Mouse (Mus musculus) embryonic facial prominence, embryonic 11.5 days (tissue): ENCODE measurements around the gene Wrap53. TPM values are rescaled to one million over a fixed set of nuclear protein-coding genes. Genes with fewer than 3 reads are reported as not detected.

Source experiments
- ATAC-seq: fragments of 200-750 bp; cut with Nextera tagmentation; replicated peaks from 2 replicates; pipeline ENCODE4 v1.8.0; 2017; ENCODE audit warnings: low read depth; ENCODE audit not compliant: insufficient number of reproducible peaks, low FRiP score, low TSS enrichment
- DNase-seq: peaks from one replicate; pipeline ENCODE4 v3.0.0-alpha.2; 2015; ENCODE audit warnings: low spot score
- H3K27ac ChIP-seq: fragments of 300-500 bp; sonication (generic); replicated peaks from 2 replicates; pipeline ENCODE4 v1.5.1; 2014; ENCODE audit warnings: mild to moderate bottlenecking, low read depth, low read length, control low read depth
- H3K27me3 ChIP-seq: fragments of 300-500 bp; sonication (generic); 2 replicates; pipeline ENCODE4 v1.6.1; 2014; ENCODE audit warnings: mild to moderate bottlenecking, low read length, moderate library complexity, mixed read lengths; ENCODE audit not compliant: control insufficient read depth, insufficient read depth
- H3K36me3 ChIP-seq: fragments of 300-500 bp; sonication (generic); replicated peaks from 2 replicates; pipeline ENCODE4 v1.6.1; 2014; ENCODE audit warnings: low read depth, mild to moderate bottlenecking, low read length, moderate library complexity, mixed read lengths; ENCODE audit not compliant: control insufficient read depth, insufficient read depth
- H3K4me1 ChIP-seq: fragments of 300-500 bp; sonication (generic); 2 replicates; pipeline ENCODE4 v1.6.1; 2014; ENCODE audit warnings: low read length, mixed read lengths; ENCODE audit not compliant: control insufficient read depth, insufficient read depth
- H3K4me2 ChIP-seq: fragments of 300-500 bp; sonication (generic); 2 replicates; pipeline ENCODE4 v1.6.1; 2014; ENCODE audit warnings: low read depth, mild to moderate bottlenecking, control low read depth, low read length, moderate library complexity
- H3K4me3 ChIP-seq: fragments of 300-500 bp; sonication (generic); 2 replicates; pipeline ENCODE4 v1.5.1; 2014; ENCODE audit warnings: low read depth, low read length, control low read depth
- H3K9ac ChIP-seq: fragments of 300-500 bp; sonication (generic); replicated peaks from 2 replicates; pipeline ENCODE4 v1.6.1; 2014; ENCODE audit warnings: mild to moderate bottlenecking, control low read depth, low read length
- H3K9me3 ChIP-seq: fragments of 300-500 bp; sonication (generic); replicated peaks from 2 replicates; pipeline ENCODE4 v1.6.1; 2016; ENCODE audit warnings: mild to moderate bottlenecking, low read length, inconsistent platforms, mixed read lengths; ENCODE audit not compliant: control insufficient read depth
- WGBS: fragments of 180-500 bp; shearing (Covaris S2); extraction: QIAGEN DNeasy Blood & Tissue Kit; methylation state at CpG from one replicate; pipeline ENCODE4 v1.1.7; 2014; 5-methylcytosine and 5-hydroxymethylcytosine counted together
- polyA plus RNA-seq: library from polyadenylated mRNA; unstranded; fragments of >200 nt; fragmentation: Nextera tagmentation; extraction: Ambion mirVana; gene quantifications from 2 replicates; pipeline ENCODE4 v1.2.1, GENCODE M21; 2014

Wrap53 gene
- polyA plus RNA-seq, 1 experiment from 2014 or later = 40.2 TPM

DNA sequence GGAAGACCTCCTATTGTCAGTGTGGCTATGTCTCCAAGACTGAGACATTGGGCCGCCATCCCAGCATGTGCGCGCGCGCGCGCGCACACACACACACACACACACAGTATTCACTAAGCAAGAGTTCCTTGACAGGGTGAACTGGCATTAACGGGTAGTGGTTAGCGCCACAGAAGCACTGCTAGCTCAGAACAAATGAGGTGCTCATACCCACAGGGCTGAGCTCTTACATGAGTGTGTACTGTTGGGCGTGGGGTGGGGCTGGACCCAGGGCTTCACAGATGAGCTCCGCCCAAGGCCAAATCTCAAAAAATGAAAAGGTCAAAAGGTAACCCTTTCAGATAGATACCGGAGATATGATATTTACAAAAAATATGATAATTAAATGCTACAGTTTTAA lies 4.9 kb upstream of the Wrap53 start:
- no peak overlapping the region for H3K27ac ChIP-seq
- peaks cover 9% of the 10 kb centered on the region for H3K36me3 ChIP-seq
- DNase-seq = no peak
- H3K27me3 ChIP-seq = no peaks in the 10 kb centered on the region
- no peak for ATAC-seq
- H3K9me3 ChIP-seq = no peaks in the 10 kb centered on the region
- whole genome bisulfite sequencing = 96% methylated on average over 13 of the region's 13 CpGs
- H3K4me1 ChIP-seq = no peaks in the 10 kb centered on the region
- no peak overlapping the region for H3K4me2 ChIP-seq
- no peak overlapping the region for H3K4me3 ChIP-seq
- no peak overlapping the region for H3K9ac ChIP-seq

DNA sequence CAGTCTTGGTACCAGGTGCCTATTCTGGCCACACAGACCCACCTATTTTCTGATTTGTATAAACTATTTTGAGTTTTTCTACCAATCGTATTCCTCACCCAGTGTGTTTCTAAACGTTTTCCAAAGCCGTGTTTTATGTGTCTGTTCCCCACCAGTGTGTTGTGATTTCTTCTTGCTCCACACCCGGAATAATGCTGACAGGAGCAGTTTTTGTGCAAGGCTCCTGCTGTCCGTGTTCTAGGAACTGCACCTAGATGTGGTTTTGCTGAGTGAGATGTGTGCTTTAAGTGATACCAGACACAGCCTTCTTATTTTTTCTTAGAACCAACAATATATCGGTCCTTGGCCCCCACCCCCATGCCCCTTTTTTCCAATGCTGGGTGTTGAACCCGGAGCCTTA lies 4.0 kb upstream of the Wrap53 start:
- DNase-seq (no peak), ATAC-seq (no peak)
- Histone ChIP-seq H3K4me3 (no peak overlapping the region), H3K9me3 (no peaks in the 10 kb centered on the region), H3K4me1 (no peaks in the 10 kb centered on the region), H3K27me3 (no peaks in the 10 kb centered on the region), H3K27ac (no peak overlapping the region), H3K9ac (no peak overlapping the region), H3K36me3 (peaks cover 4% of the 10 kb centered on the region), H3K4me2 (no peak overlapping the region)
- 90% methylated on average over 7 of the region's 7 CpGs for WGBS

DNA sequence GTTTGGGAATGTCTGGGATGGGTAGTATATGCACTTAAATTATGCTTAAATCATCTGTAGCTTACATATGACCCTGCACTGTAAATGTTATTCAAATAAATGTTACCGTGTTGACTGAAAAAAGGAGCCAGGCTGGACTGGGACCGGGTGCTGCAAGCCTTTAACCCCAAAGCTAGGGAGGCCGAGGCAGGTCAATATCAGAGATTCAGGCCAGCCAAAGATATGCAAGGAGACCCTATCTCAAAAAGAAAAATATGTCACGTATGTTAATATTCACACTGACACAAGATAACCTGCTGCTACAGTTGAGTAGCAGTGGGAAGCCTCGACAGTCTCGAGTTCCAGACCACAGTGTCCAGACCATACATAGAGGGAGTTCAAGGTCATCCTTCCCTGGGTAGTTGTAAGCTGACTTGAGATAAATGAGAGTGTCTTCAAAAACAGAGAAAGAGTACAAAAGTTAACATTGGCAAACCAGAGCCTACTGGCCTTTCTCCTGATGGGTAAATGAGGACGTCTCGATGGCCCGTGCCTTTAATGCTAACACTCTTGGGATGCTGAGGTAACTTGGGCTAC lies 2.3 kb upstream of the Wrap53 start:
- no peak overlapping the region for H3K9ac ChIP-seq
- DNase-seq (no peak), ATAC-seq (no peak)
- no peaks in the 10 kb centered on the region for H3K9me3 ChIP-seq
- 0 out of 2 replicates have a peak overlapping the region, but pooled peaks have one; percentile 2 for H3K4me2 ChIP-seq
- 64% methylated on average over 9 of the region's 9 CpGs for WGBS
- peaks cover 7% of the 10 kb centered on the region for H3K4me1 ChIP-seq
- peak overlapping the region; percentile 65 for H3K4me3 ChIP-seq
- no peaks in the 10 kb centered on the region for H3K27me3 ChIP-seq
- H3K36me3 ChIP-seq = no peaks in the 10 kb centered on the region
- H3K27ac ChIP-seq = no peak overlapping the region

DNA sequence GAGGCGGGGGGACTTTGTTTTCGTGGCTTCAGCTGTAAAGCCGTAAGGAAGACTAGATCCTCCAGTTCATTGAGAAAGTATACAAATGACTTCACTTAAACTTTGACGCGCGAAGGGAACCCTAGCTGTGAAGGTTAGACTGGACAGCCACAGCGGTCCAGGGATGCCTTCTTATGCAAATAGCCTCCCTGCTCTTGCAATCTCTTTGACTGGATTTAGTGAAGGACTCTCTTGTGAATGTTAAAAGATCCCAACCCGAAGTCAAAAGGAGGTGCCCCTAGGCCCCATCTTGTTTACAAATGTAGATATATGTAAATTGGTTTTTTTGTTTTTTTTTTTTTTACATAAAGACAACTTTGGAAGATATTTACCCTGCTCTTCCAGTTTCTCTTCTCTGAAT lies 1.8 kb upstream of the Wrap53 start:
- peak; percentile 18 for DNase-seq
- H3K27ac ChIP-seq = 0 out of 2 replicates have a peak overlapping the region, but pooled peaks have one; percentile 9
- peak overlapping the region; percentile 65 for H3K4me3 ChIP-seq
- H3K9me3 ChIP-seq = no peaks in the 10 kb centered on the region
- WGBS = under 1% methylated on average over 8 of the region's 8 CpGs
- H3K4me1 ChIP-seq = peaks cover 7% of the 10 kb centered on the region
- H3K27me3 ChIP-seq = no peaks in the 10 kb centered on the region
- peak overlapping the region; percentile 69 for H3K4me2 ChIP-seq
- ATAC-seq = no peak
- peak overlapping the region; percentile 84 for H3K9ac ChIP-seq
- H3K36me3 ChIP-seq = no peaks in the 10 kb centered on the region

DNA sequence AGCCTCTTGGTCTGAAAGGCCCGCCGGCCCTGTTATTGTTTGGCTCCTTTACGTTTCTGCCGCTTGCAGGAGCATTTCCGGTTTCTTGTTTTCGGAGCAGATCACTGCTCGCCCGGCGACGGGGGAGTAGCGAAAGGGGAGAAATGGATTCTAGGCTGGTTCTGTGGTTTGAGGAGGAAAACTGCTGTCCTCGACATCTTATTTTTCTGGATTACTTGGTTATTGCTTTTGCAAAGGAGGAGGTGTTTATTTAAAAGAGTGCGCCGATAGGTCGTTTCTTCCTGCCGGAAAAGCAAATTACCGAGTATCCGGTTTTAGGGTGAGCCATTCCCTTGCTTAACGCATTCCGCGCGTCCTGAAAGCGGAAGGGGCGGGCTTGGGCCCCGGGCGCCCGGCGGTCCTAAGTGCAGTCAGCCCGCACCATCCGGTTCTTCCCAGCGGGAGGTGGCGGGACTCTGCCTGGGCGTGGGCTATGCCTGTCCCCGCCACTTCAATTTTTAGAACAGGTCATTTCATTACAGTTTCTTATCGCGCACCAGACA lies 1.2 kb upstream of the Wrap53 start:
- H3K27me3 ChIP-seq = no peaks in the 10 kb centered on the region
- peak overlapping the region; percentile 80 for H3K27ac ChIP-seq
- no peaks in the 10 kb centered on the region for H3K9me3 ChIP-seq
- WGBS = 0% methylated on average over 36 of the region's 36 CpGs
- H3K4me1 ChIP-seq = peaks cover 7% of the 10 kb centered on the region
- ATAC-seq = peak; percentile 74
- H3K4me2 ChIP-seq = peak overlapping the region; percentile 69
- H3K36me3 ChIP-seq = no peaks in the 10 kb centered on the region
- peak; percentile 98 for DNase-seq
- H3K4me3 ChIP-seq = peak overlapping the region; percentile 65
- peak overlapping the region; percentile 84 for H3K9ac ChIP-seq

DNA sequence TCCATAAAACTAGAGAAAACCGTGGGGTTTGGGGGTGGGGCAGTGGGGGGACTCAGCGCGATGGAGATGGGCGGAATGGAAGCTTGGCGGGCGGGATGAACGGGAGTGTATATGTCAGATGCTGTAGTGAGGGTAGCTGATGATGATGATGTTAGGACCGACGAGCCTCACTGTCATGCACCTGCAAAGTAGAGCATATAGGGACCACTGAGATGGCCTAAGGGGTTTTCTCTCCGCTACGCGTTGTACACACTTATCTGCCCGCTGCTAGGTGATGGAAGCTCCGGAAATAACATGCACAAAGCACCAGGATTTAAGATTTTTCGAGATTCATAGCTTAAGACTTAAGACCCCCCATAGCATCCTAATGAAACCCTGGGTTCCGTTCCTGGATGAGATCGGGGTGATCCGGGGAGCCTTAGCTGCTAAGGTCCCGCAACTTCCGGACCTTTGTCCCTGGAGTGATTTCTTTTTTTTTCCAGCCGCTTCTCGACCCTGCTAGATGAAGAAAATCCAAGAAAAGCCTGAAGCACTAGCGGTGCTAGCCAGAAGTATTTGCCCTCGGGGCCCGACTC lies 604 bp upstream of the Wrap53 start:
- Histone ChIP-seq H3K4me1 (peaks cover 7% of the 10 kb centered on the region), H3K4me3 (peak overlapping the region; percentile 65), H3K4me2 (peak overlapping the region; percentile 69), H3K9ac (peak overlapping the region; percentile 84), H3K27ac (peak overlapping the region; percentile 80), H3K27me3 (no peaks in the 10 kb centered on the region), H3K36me3 (no peaks in the 10 kb centered on the region), H3K9me3 (no peaks in the 10 kb centered on the region)
- WGBS = under 1% methylated on average over 25 of the region's 25 CpGs
- ATAC-seq = no peak
- DNase-seq = no peak

DNA sequence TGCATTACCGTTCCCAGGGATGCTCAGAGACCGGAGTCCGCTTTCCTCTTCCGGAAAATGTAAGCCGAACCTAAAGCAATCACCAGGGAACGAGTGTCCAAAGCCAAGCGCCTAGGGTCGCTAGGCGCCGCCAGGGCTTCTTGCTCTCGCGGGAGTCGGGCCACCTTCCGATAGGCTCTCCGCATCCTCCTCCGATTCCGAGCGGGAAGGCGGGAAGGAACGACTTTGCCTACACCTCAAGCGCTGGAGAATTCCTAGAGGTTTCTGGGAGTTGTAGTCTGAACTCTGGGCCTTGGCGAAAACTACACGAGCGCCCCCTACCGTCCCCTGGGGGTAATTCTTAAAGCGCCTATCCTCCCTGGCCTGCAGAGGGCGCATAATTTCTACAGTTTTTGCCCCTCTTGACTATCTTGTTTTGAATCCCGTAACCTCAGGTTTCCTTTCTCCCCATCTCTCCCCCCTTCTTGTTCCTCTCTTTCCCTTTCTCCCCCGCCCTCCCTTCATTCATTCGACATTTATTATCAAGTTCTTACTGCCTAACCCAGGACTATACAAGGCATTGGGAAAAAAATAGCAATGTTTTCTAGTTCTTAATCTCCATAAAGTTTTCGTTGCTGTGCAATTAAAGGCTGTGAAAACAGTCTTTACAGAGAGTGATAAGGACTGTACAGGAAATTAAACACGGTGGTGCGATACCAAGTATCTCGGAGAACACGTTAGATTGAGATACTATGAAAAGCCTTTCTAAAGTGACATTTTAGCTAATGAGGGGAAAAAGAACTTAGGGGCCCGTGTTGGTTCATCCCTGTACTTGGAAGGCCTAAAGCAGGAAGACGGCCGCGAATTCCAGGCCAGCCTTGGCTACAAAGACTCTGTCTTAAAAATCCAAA lies 682 bp downstream of the Wrap53 start:
- no peaks in the 10 kb centered on the region for H3K27me3 ChIP-seq
- no peaks in the 10 kb centered on the region for H3K9me3 ChIP-seq
- H3K4me2 ChIP-seq = peak overlapping the region; percentile 83
- 2% methylated on average over 39 of the region's 39 CpGs for WGBS
- H3K9ac ChIP-seq = peak overlapping the region; percentile 86
- no peaks in the 10 kb centered on the region for H3K36me3 ChIP-seq
- ATAC-seq (peak; percentile 87), DNase-seq (peak; percentile 99)
- H3K4me1 ChIP-seq = peaks cover 7% of the 10 kb centered on the region
- peak overlapping the region; percentile 79 for H3K4me3 ChIP-seq
- H3K27ac ChIP-seq = peak overlapping the region; percentile 80
